In the genomic region with DNA sequence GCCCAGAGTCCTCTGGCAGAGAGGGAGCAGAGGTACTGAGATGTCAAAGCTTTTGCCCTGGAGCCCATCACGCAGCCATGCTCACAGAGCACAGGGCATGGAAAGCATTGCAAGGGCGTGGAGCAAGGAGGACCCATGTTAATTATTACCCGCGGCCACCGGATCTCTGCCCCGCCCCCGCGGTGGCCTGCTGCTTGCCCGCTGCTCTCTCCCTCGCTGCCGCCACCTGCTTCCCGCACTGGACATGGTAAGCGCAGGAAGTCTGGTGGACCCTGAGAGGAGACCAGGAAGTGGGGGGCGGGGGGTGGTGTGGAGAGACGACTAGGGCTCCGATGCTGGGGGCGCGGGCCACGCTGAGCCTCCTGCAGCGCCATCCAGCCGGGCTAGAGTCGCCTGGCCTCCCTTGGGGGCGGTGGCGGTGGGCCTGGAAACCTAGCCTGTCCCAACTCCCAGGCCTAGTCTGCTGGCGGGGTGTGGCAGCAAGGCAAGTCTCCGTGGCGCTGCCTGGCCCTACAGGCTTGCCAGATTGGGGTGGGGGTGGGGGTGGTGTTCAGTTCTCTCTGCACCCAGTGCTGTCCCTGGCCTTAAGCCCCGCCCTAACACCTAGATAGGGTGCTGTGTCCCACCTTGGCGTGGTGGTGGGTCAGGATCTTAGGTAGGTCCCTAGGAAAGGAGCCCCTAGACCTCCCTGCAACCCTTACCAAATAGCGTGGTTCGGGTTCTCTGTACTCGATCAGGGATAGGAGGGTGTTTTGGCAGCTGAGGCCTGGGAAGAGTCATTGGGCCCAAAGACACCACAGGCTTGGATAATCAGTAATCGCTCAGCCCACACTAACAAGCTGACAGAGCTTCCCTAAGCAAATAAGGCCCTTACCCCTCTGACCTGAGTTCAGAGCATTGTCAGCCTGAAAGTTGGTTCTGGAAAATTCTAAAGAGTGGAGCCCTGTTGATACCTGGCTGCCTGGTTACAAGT, we compare ENCODE assay signal across 8 mouse cellular contexts. TPM values are rescaled to one million over a fixed set of nuclear protein-coding genes. Genes with fewer than 3 reads are reported as not detected.
DNase-seq lines count a peak whose midpoint lies in the region; ATAC-seq and TF ChIP-seq lines count a peak whose summit lies in the region.

A gene (plus strand): TSS at position 162 of the 973 bp plus-strand sequence.

- H3K4me2 ChIP-seq in heart, postnatal 0 days (ENCODE audit: low read depth, low read length), result peak within 1 kb of the TSS; percentile 72
- peak within 1 kb of the TSS; percentile 86 for H3K4me2 ChIP-seq in stomach, embryonic 15.5 days

- H3K36me3 ChIP-seq in heart, postnatal 0 days (replicated peaks; ENCODE audit: control insufficient read depth, insufficient read depth, low read length), result no peaks in the 10 kb centered on the region
- H3K36me3 ChIP-seq in stomach, embryonic 15.5 days, result no peaks in the 10 kb centered on the region

- peak; percentile 79 for ATAC-seq in heart, postnatal 0 days (ENCODE audit: insufficient read depth, low read depth)
- ATAC-seq in stomach, embryonic 15.5 days (ENCODE audit: insufficient read depth, low FRiP score, low read depth), result peak; percentile 82
- no peak for ATAC-seq in monocyte, adult 5-6 weeks (replicated peaks; ENCODE audit: insufficient number of reproducible peaks, low FRiP score, low TSS enrichment, poor library complexity, severe bottlenecking)

- no peaks in the 10 kb centered on the region for H3K27me3 ChIP-seq in heart, postnatal 0 days (ENCODE audit: control insufficient read depth, insufficient read depth, low read length)
- no peaks in the 10 kb centered on the region for H3K27me3 ChIP-seq in stomach, embryonic 15.5 days (replicated peaks)

- peak; percentile 46 for DNase-seq in right cerebral cortex, postnatal 4 days
- DNase-seq in right cerebral cortex, postnatal 25 days, result no peak
- DNase-seq in cerebellum, postnatal 36 days, result peak; percentile 58 to 69
- DNase-seq in heart, postnatal 0 days (ENCODE audit: low spot score), result peak; percentile 60
- peak; percentile 94 to 96 for DNase-seq in kidney, postnatal 36 days
- peak; percentile 45 for DNase-seq in lung, postnatal 25 days (ENCODE audit: low spot score)

- no peak for TF ChIP-seq EP300 in heart, postnatal 0 days (IDR thresholded peaks at IDR 0.05; ENCODE audit: low read depth)

- WGBS in heart, postnatal 0 days, result 13% methylated on average over 30 of the region's 33 CpGs
- WGBS in stomach, embryonic 15.5 days, result 10% methylated on average over 33 of the region's 33 CpGs

- peak within 1 kb of the TSS; percentile 57 for H3K9ac ChIP-seq in heart, postnatal 0 days (replicated peaks; ENCODE audit: low read depth, low read length)
- H3K9ac ChIP-seq in stomach, embryonic 15.5 days, result peak within 1 kb of the TSS; percentile 69

- no peaks in the 10 kb centered on the region for H3K9me3 ChIP-seq in heart, postnatal 0 days (replicated peaks; ENCODE audit: control insufficient read depth, low read length)
- no peaks in the 10 kb centered on the region for H3K9me3 ChIP-seq in stomach, embryonic 15.5 days

- TF ChIP-seq CTCF in heart, postnatal 0 days (IDR thresholded peaks at IDR 0.05; ENCODE audit: low read depth), result no peak

- peak within 1 kb of the TSS; percentile 44 for H3K4me3 ChIP-seq in heart, postnatal 0 days (ENCODE audit: low read depth, low read length)
- H3K4me3 ChIP-seq in stomach, embryonic 15.5 days (replicated peaks), result peak within 1 kb of the TSS; percentile 47

- H3K27ac ChIP-seq in heart, postnatal 0 days (ENCODE audit: low read depth), result peak within 1 kb of the TSS; percentile 43; the same call in 1 of the 2 replicates
- peak within 1 kb of the TSS; percentile 87 for H3K27ac ChIP-seq in stomach, embryonic 15.5 days

- H3K4me1 ChIP-seq in heart, postnatal 0 days (ENCODE audit: control insufficient read depth, insufficient read depth), result no peaks in the 10 kb centered on the region; the same call in 1 of the 2 replicates
- H3K4me1 ChIP-seq in stomach, embryonic 15.5 days, result peaks cover 9% of the 10 kb centered on the region

RNA-seq across cellular contexts. Expression of the gene that starts here (rescaled TPM):
- 30.3 and 56.1 TPM in 2 replicates for total RNA-seq in heart, postnatal 0 days (2014; rRNA removed; ENCODE audit: low replicate concordance)
- 52.1 and 54.1 TPM in 2 replicates for polyA plus RNA-seq in heart, postnatal 0 days (2015; fragmentation: Nextera tagmentation; extraction: Ambion mirVana)
- polyA plus RNA-seq in stomach, embryonic 15.5 days (2015; fragmentation: Nextera tagmentation; extraction: Ambion mirVana), result 152 and 183 TPM in 2 replicates
- total RNA-seq in monocyte, adult 5-6 weeks (2017), result not detected in 3 replicates

Comparison
In these comparisons a context has a peak if more than half of its experiments do, and no peak if none do; other contexts are left out.
1. RNA of the gene that starts here (total RNA-seq): 30.3 to 56.1 TPM in heart, postnatal 0 days; not detected in monocyte, adult 5-6 weeks; every median in the first group is over 10 times any median in the second.